Comparison of ENCODE assay signal across 10 mouse cellular contexts in the genomic region with DNA sequence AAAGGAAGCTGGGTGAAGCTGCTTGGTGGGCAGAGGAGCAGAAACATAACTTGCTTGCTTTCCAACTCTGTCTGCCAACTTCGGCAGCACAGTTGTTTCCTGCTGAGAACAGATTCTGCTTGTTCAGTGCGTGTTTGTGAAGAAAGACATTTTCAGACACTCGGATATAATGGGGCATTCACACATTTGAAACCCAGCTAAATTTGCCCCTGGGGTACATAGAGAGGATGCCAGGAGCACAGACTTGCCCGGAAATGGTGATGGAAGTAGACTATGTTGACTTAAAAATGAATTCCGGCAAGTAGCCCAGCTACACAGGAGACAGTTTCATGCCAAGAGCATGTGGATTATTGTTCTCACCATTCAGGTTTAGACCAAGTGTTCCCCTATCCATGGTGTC.
A peak's percentile ranks its signal among the peaks of the same experiment; 100 is the strongest.
DNase-seq lines count a peak whose midpoint lies in the region; ATAC-seq lines count a peak whose summit lies in the region.
"Had no signal": no experiment of that assay in that cellular context is flagged by ENCODE, and none has a peak within 500 bp of the region (broad histone marks: within the 10 kb centered on the region; RNA-seq: fewer than 3 reads in every experiment).

No protein-coding gene starts in this region.

- WGBS in neural tube, embryonic 11.5 days = 66% methylated on average over 5 of the region's 5 CpGs

- H3K27ac ChIP-seq in neural tube, embryonic 11.5 days (ENCODE audit: low read depth, low read length) = no peak overlapping the region

- ATAC-seq in neural tube, embryonic 11.5 days (ENCODE audit: insufficient read depth, low FRiP score, low TSS enrichment) = no peak
- ATAC-seq in erythroid progenitor cell, adult 5-6 weeks (replicated peaks; ENCODE audit: low FRiP score, poor library complexity, severe bottlenecking) = no peak
- ATAC-seq: liver, postnatal 0 days had no signal

- H3K9ac ChIP-seq in neural tube, embryonic 11.5 days (ENCODE audit: low read length) = no peak overlapping the region
- H3K9ac ChIP-seq: liver, postnatal 0 days had no signal

- peak; percentile 9 for DNase-seq in neural tube, embryonic 11.5 days (ENCODE audit: low spot score)
- no peak for DNase-seq in neural tube, embryonic 10.5 days (ENCODE audit: extremely low spot score, low spot score)
- DNase-seq in fibroblast of lung, adult 2 months (ENCODE audit: low read depth) = peak; percentile 6
- DNase-seq in layer of hippocampus, postnatal 36 days = peak; percentile 66 to 69
- peak; percentile 7 for DNase-seq in skeletal muscle tissue, adult 2 months (ENCODE audit: low read depth, low spot score)
- DNase-seq in urinary bladder, postnatal 10 days (ENCODE audit: low spot score) = no peak
- DNase-seq in gastrocnemius, adult 8-10 months (ENCODE audit: low spot score in 2 of 2) = no peak
- DNase-seq: heart, postnatal 14 days; liver, postnatal 0 days had no signal

- H3K9me3 ChIP-seq in neural tube, embryonic 11.5 days (ENCODE audit: control insufficient read depth, low read length) = no peaks in the 10 kb centered on the region

- no peaks in the 10 kb centered on the region for H3K36me3 ChIP-seq in neural tube, embryonic 11.5 days (ENCODE audit: control insufficient read depth, insufficient read depth, low read length)

- no peak overlapping the region for H3K4me3 ChIP-seq in neural tube, embryonic 11.5 days (ENCODE audit: low read depth, low read length)

- no peak overlapping the region for H3K4me2 ChIP-seq in neural tube, embryonic 11.5 days (ENCODE audit: low read depth)

- no peaks in the 10 kb centered on the region for H3K4me1 ChIP-seq in neural tube, embryonic 11.5 days (ENCODE audit: control insufficient read depth, insufficient read depth, low read length)

- no peaks in the 10 kb centered on the region for H3K27me3 ChIP-seq in neural tube, embryonic 11.5 days (ENCODE audit: control insufficient read depth, insufficient read depth, low read length)

Comparison
In these comparisons a context has a peak if more than half of its experiments do, and no peak if none do; other contexts are left out.
1. DNase-seq: peak in neural tube, embryonic 11.5 days (single experiment), fibroblast of lung, adult 2 months (single experiment), layer of hippocampus, postnatal 36 days (2 of 2) and skeletal muscle tissue, adult 2 months (single experiment); none in neural tube, embryonic 10.5 days (single experiment), urinary bladder, postnatal 10 days (single experiment) and gastrocnemius, adult 8-10 months (0 of 2).